Mouse (Mus musculus): Measurements from ENCODE around the gene Frmd4b.

Frmd4b gene

GRCm38 (mm10) chr6:97308562-97308961 is 308.8 kb downstream of the Frmd4b start:
- no peak for DNase-seq

- DNase-seq = no peak
Measured at GRCm38 (mm10) chr6:97307231-97307630, 310.1 kb downstream of the Frmd4b start.

- DNase-seq = no peak
Measured at GRCm38 (mm10) chr6:97306351-97306750, 311.0 kb downstream of the Frmd4b start.

GRCm38 (mm10) chr6:97305491-97305890 is 311.9 kb downstream of the Frmd4b start:
- DNase-seq = no peak

GRCm38 (mm10) chr6:97305010-97305409 is 312.3 kb downstream of the Frmd4b start:
- no peak for DNase-seq

- DNase-seq = no peak
Measured at GRCm38 (mm10) chr6:97303277-97304109, 313.8 kb downstream of the Frmd4b start.

- DNase-seq = no peak
Measured at GRCm38 (mm10) chr6:97302303-97302702, 315.0 kb downstream of the Frmd4b start.

GRCm38 (mm10) chr6:97300659-97301058 is 316.7 kb downstream of the Frmd4b start:
- DNase-seq = no peak

GRCm38 (mm10) chr6:97300180-97300579 is 317.2 kb downstream of the Frmd4b start:
- no peak for DNase-seq

GRCm38 (mm10) chr6:97297151-97297550 is 320.2 kb downstream of the Frmd4b start:
- no peak for DNase-seq

- DNase-seq = no peak
Measured at GRCm38 (mm10) chr6:97295866-97296527, 321.3 kb downstream of the Frmd4b start.

GRCm38 (mm10) chr6:97295416-97295815 is 321.9 kb downstream of the Frmd4b start:
- DNase-seq = no peak

GRCm38 (mm10) chr6:97293667-97294569 is 323.4 kb downstream of the Frmd4b start:
- peak; percentile 62 for DNase-seq

- DNase-seq = no peak
Measured at GRCm38 (mm10) chr6:97292894-97293293, 324.4 kb downstream of the Frmd4b start.

GRCm38 (mm10) chr6:97292096-97292495 is 325.2 kb downstream of the Frmd4b start:
- DNase-seq = no peak

- no peak for DNase-seq
Measured at GRCm38 (mm10) chr6:97291159-97291908, 326.0 kb downstream of the Frmd4b start.

- DNase-seq = no peak
Measured at GRCm38 (mm10) chr6:97290687-97291086, 326.7 kb downstream of the Frmd4b start.

GRCm38 (mm10) chr6:97289838-97290237 is 327.5 kb downstream of the Frmd4b start:
- no peak for DNase-seq

GRCm38 (mm10) chr6:97289316-97289820 is 328.0 kb downstream of the Frmd4b start:
- no peak for DNase-seq

GRCm38 (mm10) chr6:97288047-97288855 is 329.1 kb downstream of the Frmd4b start:
- DNase-seq = no peak

GRCm38 (mm10) chr6:97286332-97286731 is 331.0 kb downstream of the Frmd4b start:
- no peak for DNase-seq

All from thymus, postnatal 25 days (tissue).